Mouse (Mus musculus) layer of hippocampus, postnatal 14 days (tissue): ENCODE results near the gene Mcur1. TPM values are rescaled to one million over a fixed set of nuclear protein-coding genes. Genes with fewer than 3 reads are reported as not detected.

Experiments
- DNase-seq, 2 experiments: peaks; one replicate each; pipeline ENCODE4 v3.0.0; 2021 to 2022; ENCODE audit warnings: low spot score in 2 of 2, mixed read lengths in 1 of 2
- long read RNA-seq, 2 experiments: library from polyadenylated mRNA; stranded (forward); transcript quantifications; one replicate each; pipeline ENCODE4 v2.0.0; 2021
- total RNA-seq, 2 experiments: library from RNA; stranded (reverse); gene quantifications; 2 replicates each; pipeline ENCODE4 v1.2.3; 2021

Gene Mcur1
- 10 to 100 TPM; 22.7 to 23.4 TPM for total RNA-seq
- long read RNA-seq, experiment 1, full-length matches to known transcripts, result 18 of 27 reads
- long read RNA-seq, experiment 1, partial matches to known transcripts, result 1 of 27 reads
- long read RNA-seq, experiment 1, other reads (novel, unspliced or antisense), result 8 of 27 reads
- long read RNA-seq, experiment 2, full-length matches to known transcripts, result 22 of 25 reads
- long read RNA-seq, experiment 2, partial matches to known transcripts, result 0 of 25 reads
- long read RNA-seq, experiment 2, other reads (novel, unspliced or antisense), result 3 of 25 reads

DNA sequence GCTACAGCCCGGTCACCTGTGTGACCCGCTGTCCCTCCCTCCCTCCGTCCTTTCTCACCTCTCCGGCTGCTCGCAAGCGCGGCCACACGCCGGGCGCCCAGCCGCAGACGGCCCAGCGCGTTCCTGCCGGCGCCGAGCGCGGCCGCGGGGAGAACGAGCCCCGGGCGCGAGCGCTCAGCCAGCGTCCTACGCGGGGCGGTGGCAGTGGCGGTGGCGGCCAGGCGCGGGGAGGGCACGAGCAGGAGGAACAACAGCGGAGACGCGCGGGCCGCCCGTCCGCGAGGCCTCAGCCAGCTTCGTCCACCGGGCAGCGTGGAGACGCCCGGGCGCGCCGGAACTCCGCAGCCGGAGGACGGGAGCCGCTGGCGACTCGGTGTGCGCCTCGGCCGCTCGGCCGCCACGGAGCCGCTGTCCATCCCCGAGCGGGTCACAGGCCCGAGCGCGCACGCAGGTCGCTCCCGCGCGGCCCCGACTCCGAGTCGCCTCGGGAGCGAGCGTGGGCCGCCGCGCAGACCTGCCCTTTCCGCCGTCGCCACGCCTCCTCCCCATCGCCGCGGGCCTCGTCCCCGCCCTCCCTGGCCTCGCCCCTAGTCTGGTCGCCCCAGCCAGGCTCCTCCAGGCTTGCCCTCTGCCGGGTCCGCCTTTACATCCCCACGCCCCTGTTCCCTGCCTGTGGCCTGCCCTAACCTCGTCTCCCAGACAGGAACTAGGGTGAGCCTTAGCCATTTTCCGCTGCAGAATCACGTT is at the start of gene Mcur1:
Gene Mcur1 (minus strand): TSS at position 481 of the 747 bp plus-strand sequence.
- peak; percentile 86 to 88 for DNase-seq

DNA sequence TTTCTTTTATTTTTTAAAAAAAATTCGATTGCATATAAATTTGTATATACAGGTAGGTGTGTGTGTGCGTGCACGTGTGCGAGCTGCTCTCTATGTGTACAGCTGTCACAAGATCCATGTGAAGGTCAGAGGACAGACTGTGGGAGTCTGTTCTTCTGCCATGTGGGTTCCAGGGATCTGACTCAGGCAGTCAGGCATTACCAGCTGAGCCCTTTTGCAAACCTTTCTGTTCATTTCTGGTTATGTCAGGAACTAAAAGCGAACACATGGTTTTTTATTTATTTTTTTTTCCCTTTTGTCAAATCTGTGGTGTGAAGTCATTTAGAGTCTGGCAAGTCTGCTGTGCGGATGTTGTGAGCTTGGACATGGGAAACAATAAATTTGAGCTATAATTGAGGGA is 48.9 kb upstream of the Mcur1 start:
- DNase-seq, result peak in 1 of 2 experiments; percentile 47

DNA sequence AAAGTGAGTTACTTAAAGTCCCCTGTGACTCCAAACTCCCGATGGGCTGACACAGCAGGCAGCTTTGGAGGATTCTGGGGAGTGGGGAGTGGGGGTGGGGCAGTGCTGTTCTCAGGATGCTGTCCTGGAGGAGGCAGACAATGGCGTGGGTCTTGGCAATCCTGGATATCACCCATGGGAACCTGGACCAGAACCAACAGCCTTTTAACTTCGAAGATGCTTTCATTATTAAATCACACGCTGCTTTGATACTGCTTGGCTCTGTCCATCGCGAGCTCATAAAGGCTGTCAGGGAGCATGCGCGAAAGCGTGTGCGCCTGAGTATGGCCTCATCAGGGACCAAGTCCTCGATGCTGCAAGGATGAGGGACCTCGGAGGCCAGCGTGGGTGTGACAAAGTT is 43.1 kb upstream of the Mcur1 start:
- no peak for DNase-seq

DNA sequence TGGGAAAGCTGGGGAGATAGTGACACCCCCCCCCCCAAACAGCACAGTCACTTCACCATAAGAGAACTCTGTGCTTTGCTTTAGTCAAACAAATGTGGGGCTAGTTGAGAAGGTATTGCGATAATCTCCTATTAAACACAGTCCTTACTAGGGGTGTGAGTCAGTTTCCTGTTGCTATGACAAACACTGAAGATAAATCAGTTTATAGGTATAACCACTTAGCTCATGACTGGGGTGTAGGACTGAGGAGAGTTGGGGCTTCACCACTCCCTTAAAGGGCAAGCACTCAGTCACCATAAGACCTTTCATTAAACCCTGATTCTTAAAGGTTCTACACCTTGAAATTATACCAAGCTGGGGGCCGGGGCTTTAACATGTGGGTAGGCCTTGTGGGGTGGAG is 42.4 kb upstream of the Mcur1 start:
- DNase-seq, result no peak

DNA sequence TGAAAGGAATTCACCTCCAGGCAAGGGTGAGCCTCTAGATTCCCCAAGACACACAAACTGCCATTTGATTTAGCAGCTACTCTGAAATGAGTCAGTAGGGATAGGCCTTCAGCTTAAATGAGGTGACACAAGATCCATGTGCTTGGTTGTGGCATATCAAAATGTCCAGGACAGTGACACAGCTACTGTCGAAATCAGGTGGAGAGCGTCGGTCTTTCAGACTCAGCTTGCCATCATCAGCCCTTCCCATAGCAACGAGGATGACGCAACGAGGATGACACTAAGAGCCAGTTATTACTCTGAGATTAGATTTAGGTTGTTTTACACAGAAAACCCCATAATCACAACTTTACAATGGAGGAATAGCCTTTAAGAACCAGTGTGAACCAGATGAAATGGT is 41.0 kb upstream of the Mcur1 start:
- DNase-seq, result no peak

DNA sequence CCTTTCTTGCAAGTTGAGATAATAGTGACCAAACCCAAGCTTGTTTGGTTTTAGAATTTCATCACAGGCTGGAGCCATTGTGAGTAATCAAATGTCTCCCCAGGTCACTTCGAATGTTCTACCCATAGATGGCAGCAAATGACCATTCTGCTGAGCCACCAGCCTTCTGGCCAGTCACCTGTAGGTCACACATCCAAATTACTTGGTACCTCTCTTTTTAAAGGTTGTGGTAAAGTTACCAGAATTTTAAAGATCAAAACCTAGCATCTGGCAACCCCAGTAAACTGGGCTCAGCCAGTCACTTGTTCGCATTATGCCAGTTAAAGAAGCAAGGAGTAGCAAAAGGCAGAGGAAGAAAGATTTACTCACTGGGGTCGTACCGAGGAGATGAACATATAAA is 35.9 kb upstream of the Mcur1 start:
- peak in 1 of 2 experiments; percentile 75 for DNase-seq

DNA sequence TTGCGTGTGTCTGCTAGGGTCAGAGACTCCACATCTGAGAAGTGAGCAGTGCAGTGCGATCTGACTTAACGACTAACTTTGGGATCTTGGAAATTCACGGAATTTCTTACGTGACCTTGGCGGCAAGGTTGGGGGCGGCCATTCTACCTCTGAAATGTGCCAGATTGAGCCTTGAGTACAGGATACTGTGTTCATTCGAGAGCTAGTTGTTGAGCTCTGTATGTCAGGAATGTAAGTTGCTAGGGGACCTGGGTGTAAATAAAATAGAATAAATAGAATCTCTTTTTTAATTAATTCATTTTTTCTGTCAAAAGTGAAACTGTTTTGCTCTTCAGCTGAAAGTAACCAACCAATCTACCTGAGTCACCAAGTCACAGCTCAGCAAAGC is 32.7 kb upstream of the Mcur1 start:
- DNase-seq, result no peak

DNA sequence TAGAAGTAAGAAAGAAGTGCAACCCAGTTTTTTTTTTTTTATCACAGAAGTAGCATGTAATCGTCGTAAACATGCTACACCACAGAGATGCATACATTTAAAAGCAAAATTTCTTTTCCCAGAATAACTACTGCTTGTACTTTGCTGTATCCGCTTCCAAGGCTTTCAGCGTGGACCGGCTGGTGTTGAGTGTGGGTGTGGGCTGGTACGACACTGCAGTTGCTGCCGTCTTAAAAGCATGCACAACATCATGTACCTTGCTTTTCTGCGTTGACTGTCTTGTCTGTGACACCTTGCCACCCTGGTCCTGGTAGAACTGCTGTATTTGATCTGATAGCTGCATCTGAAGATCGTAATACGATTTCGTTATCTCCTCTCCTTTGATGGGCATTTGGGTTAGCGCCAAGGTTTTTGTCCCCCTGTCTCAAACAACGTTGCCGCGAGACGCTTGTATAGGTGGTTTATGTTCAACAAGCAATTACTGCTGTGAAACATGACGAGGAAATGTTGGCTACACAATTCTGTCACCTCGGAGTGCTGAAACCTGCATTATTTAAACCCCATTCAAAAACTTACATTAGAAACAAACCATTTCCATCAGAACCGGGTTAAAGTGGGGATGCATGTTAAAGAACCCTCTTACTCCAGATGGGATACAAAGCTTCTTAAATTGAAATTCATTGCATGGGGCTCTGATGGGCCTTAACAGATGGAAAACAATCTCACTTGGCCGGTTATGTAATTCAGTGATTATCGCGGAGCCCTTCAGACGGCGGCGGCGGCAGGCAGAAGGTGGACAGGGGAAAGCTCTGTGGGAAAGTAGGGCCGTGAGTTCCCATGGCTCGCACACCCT is 32.1 kb upstream of the Mcur1 start:
- no peak for DNase-seq

DNA sequence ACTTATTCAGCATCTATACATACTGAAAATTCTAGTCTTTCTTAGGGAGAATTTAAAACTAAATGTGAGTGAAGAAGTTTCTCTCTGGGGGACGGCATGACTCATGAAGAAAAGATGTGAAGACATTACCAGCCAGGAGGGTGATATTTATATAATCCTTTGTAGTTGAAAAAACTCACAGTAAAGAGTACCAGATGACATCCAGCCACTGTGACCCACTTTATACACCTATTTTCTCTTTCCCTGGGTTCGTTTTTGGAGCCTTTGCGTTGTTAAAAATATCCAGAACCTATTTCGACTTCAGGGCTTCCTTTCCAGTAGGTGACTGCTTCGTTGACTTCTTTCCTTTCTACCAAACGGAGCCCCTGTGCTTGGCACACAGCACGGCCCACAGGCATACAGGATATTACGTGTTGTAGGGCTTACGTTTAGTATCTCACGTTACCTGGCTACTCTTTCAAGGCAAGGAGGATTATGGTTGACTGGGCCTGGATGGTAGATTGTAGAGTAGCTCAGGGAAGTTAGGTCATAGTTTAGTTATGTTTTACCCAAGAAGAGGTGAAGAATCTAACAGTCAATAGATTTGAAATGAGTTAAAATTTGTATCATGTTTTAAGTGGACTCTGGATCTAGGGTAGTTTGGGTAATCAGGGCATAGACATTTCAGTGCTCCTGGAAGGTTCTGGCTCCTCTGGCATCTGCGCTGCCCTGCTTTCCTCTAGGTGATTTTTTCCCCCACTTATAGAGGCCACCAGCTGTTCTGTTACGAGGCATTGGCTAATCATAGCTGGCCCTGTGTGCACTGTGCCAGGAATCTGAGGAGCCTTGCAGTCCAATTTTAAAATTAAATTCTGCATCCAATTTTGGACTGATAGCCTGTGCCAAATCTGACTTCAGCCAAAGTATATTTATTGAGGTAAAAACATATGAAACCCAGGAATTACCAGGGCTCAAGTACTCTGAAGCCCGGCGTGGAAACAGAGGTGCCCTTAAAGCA is 28.2 kb upstream of the Mcur1 start:
- no peak for DNase-seq

DNA sequence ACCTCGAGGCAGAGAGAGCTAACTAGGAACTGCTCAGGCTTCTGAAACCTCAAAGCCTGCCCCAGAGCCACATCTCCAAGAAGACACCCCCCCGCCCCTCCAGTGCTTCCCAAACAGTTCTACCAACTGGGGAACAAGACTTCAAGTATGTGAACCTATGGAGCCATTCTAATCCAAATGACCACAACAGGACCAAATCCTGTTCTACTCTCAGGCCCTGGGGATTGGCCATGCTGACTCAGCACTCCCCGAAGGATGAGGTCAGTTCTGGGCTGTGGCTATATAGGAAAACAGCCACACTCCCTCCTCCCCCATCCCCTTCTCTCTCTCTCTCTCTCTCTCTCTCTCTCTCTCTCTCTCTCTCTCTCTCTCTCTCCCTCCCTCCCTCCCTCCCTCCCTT is 27.0 kb upstream of the Mcur1 start:
- DNase-seq, result no peak

DNA sequence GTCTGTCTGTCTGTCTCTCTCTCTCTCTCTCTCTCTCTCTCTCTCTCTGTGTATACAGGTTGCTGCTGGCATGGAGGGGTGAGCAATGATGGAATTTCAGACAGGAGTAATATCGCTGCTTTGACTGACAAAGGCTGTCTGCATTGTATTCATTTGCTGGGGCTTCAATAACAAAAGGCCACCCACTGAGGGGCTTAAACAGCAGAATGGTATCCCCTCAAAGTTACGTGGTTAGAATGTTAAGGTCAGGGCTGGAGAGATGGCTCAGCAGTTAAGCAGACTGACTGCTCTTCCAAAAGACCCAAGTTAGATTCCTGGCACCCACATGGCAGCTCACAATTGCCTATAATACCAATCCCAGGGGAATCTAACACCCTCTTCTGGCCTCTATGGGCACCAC is 25.3 kb upstream of the Mcur1 start:
- no peak for DNase-seq

DNA sequence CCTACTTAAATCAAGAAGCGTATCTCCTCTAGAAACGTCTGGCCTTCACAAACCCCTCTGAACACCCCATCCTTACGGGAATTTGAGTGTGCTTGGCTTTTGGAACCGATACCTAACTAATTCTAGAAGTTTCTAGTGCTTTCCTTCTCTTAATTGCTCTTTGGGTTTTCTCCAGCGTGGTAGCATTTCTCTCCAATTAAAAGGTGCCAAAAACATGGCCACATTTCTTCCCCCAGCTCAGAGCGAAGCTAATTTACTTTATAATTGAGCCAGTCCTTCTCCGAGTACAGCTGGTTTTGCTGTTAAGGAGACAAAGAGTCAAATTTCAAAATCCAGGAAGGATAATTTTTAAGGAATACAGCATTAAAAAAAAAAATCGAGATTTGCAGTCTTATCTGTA is 23.5 kb upstream of the Mcur1 start:
- peak in 1 of 2 experiments; percentile 76 for DNase-seq

DNA sequence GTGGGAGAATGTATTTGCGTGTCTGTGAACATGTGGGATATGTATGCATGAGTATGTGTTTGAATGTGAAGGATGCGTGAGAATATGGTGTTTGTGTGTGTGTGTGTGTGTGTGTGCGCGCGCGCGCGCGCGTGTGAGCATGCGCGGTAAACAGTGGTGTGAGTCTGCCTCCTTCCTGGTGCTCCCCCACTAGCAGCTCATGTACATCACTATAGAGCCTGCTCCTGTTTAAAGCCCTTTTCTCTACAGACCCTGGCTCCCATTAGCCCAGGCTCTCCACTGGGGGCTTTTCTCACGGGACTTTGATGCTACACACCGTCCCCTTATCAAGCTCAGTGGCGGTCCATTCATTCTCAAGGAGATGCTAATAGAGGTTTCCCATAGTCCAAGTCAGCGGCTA is 23.0 kb upstream of the Mcur1 start:
- DNase-seq, result no peak

DNA sequence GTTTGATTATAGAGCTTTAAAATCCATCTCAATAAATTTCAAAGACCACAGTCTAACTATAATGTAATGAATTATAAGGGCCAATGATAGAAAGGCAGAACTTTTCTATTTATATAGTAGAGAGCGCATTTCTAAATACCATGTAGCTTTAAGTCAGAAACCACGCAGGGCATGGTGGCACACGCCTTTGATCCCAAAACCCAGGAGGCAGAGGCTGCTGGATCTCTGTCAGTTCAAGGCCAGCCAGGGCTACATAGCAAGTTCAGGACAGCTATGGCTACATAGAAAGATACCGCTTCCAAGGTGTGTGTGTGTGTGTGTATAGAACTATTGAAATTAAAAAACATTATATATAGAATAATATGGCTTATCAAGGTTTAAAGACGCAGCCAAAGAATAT is 20.7 kb upstream of the Mcur1 start:
- no peak for DNase-seq

DNA sequence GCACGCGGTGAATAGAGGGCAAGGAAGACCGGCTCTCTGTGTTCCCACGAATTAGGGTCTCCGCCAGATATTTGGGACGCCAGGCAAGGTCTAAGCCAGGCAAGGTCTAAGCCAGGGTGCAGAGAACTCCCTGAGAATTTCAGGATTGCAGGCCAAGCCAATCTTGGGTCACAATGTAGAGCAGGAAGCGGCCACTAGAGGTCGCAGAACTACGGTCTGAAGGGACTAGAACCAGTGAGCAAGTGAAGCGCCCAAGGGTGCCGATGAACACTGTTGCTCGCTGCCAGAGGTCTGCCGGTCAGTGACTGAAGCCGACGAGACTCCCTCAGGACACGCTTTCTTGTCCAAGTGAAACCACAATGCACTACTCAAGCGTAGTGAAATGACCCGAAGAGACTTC is 19.7 kb upstream of the Mcur1 start:
- DNase-seq, result peak in 1 of 2 experiments; percentile 65

DNA sequence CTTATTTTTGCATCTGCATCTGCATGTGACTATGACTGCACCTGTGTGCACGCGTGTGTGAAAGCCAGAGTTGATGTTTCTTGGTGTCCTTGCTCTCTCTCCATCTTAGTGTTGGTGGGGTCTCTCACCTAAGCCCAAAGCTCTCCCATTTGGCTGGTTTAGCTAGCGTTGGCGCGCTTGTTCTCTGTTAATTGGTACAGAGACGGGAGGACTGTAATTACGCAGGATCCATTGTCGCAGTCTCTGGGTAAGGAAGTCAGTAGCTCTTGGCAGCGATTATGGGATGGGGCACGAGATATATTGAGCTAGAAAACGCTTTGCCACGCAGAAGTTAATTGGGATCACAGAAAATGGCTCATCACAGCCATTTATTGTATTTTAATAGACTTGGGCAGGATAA is 17.8 kb upstream of the Mcur1 start:
- DNase-seq, result no peak

DNA sequence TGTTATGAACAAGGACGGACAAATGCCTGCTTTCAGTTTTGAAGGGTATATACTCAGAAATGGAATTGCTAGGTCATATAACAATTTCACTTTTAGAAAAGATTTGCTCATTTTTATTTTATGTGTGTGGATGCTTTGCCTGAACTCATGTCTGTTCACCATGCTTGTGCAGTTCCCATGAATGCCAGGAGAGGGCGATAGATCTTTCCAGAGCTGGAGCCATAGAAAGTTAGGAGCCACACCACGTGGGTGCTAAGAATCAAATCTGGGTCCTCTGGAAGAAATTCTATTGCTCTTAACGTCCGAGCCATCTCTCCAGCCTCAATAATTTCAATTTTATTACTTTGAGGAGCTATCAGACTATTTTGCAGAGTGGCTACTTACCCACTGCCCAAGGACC is 17.3 kb upstream of the Mcur1 start:
- no peak for DNase-seq

DNA sequence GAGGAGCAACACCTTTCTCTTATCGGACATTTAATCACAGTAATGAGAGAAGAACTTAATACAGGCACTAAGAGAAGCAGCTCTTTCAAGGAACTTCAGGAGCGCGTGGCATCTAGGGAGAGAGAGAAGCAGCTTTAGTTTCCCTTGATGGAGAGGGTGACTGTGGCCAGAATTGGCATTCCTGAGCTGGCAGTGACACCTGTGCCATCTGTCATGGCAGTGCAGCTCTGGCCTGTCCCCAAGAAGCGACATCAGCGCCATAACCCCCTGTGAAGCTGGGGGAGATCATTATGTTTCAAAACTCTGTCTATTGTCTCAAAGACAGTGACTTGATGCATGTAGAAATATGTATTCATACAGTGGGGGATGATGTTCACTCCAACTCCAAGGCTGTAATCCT is 15.4 kb upstream of the Mcur1 start:
- DNase-seq, result no peak

DNA sequence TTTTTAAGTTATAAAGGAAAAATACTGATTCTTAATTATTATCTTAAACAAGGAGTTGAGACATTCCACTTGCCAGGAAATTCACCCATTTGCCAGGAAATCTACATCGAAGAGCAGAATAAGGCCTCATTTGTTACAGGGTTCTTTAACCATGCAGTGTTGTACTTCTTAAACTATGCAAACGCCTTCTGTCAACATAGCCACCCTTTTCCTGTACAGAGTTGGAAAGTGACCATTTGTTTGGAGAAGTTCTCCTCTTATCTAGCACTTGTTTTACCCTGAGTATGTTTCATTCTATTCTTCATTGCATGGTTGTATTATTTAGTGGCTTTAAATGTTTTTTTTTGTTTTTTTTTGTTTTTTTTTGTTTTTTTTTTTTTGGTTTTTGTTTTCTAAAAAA is 14.0 kb upstream of the Mcur1 start:
- no peak for DNase-seq

DNA sequence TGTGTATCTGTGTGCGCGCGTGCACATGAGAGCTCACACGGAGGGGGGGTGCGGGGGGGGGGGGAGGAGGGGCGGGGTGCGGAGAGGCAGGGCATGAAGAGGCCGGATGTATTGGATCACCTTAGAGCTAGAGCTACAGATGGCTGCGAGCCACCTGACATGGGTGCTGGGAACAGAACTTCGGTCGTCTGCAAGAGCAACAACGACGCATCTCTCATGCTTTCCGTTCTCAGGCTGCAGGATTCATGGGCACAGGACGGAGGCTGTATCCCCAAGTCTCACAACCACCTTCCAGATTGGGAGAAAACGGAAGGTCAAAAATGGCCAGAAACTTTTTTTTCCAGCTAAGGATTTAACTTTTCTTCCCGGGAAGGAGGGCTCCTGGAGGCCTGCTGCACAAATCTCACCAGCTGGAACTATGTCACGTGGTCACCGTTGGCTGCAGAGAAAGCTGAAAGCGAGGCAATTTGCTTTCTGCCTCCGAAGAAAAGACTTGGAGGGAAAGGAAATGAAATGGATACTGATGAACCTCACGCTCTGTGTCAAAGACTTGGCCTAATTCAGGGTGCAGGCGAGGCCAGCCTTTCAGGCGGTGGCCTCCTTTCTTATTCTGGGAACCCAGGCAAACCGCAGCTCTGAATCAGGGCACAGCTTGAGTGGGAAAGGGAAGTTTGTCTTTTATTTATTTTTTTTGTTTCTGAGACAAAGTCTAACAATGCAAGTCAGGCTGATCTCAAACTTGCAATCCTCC is 7.3 kb upstream of the Mcur1 start:
- no peak for DNase-seq
